Mouse (Mus musculus): ENCODE measurements around the gene Tenm2. TPM values are rescaled to one million over a fixed set of nuclear protein-coding genes. Genes with fewer than 3 reads are reported as not detected.
A peak's percentile ranks its signal among the peaks of the same experiment; 100 is the strongest.

Gene Tenm2
- total RNA-seq, 2 experiments from 2014 or later = 83.7 to 84.3 TPM

GRCm38 (mm10) chr11:36121410-36121929 lies 1114.3 kb downstream of the Tenm2 start:
- intact Hi-C loops (cut with DNase I) = no loop called here
- no peak for DNase-seq (ENCODE audit: low spot score in 2 of 2)

GRCm38 (mm10) chr11:36120591-36121409 lies 1115.0 kb downstream of the Tenm2 start:
- DNase-seq (ENCODE audit: low spot score in 2 of 2) = no peak
- intact Hi-C loops (cut with DNase I) = no loop called here

GRCm38 (mm10) chr11:36113326-36113725 lies 1122.4 kb downstream of the Tenm2 start:
- intact Hi-C loops (cut with DNase I) = no loop called here
- peak; percentile 28 to 35 for DNase-seq (ENCODE audit: low spot score in 2 of 2)

- intact Hi-C loops (cut with DNase I) = no loop called here
- DNase-seq (ENCODE audit: low spot score in 2 of 2) = peak; percentile 30 to 33
These were observed 1126.6 kb downstream of the Tenm2 start for GRCm38 (mm10) chr11:36108970-36109731.

- no peak for DNase-seq (ENCODE audit: low spot score in 2 of 2)
- intact Hi-C loops (cut with DNase I) = no loop called here
These were observed 1127.9 kb downstream of the Tenm2 start for GRCm38 (mm10) chr11:36107840-36108239.

- intact Hi-C loops (cut with DNase I) = no loop called here
- DNase-seq (ENCODE audit: low spot score in 2 of 2) = peak in 1 of 2 experiments; percentile 23
These were observed 1129.1 kb downstream of the Tenm2 start for GRCm38 (mm10) chr11:36106639-36107038.

GRCm38 (mm10) chr11:36103556-36103955 lies 1132.2 kb downstream of the Tenm2 start:
- intact Hi-C loops (cut with DNase I) = no loop called here
- DNase-seq (ENCODE audit: low spot score in 2 of 2) = no peak

- intact Hi-C loops (cut with DNase I) = no loop called here
- DNase-seq (ENCODE audit: low spot score in 2 of 2) = peak; percentile 57 to 62
These were observed 1139.5 kb downstream of the Tenm2 start for GRCm38 (mm10) chr11:36096219-36096618.

- intact Hi-C loops (cut with DNase I) = no loop called here
These were observed 1145.6 kb downstream of the Tenm2 start for GRCm38 (mm10) chr11:36090210-36090609.

GRCm38 (mm10) chr11:36081399-36082053 lies 1154.2 kb downstream of the Tenm2 start:
- intact Hi-C loops (cut with DNase I) = no loop called here
- no peak for DNase-seq (ENCODE audit: low spot score in 2 of 2)

More at GRCm38 (mm10) chr11:36090210-36090609, 1145.6 kb downstream of the Tenm2 start:
- no peak for DNase-seq (ENCODE audit: low spot score in 2 of 2)

GRCm38 (mm10) chr11:36080766-36081165 lies 1155.0 kb downstream of the Tenm2 start:
- intact Hi-C loops (cut with DNase I) = no loop called here
- DNase-seq (ENCODE audit: low spot score in 2 of 2) = no peak

- no peak for DNase-seq (ENCODE audit: low spot score in 2 of 2)
- intact Hi-C loops (cut with DNase I) = no loop called here
These were observed 1157.4 kb downstream of the Tenm2 start for GRCm38 (mm10) chr11:36078391-36078790.

GRCm38 (mm10) chr11:36074015-36074567 lies 1161.7 kb downstream of the Tenm2 start:
- intact Hi-C loops (cut with DNase I) = no loop called here
- DNase-seq (ENCODE audit: low spot score in 2 of 2) = no peak

GRCm38 (mm10) chr11:36073074-36073818 lies 1162.5 kb downstream of the Tenm2 start:
- intact Hi-C loops (cut with DNase I) = no loop called here
- DNase-seq (ENCODE audit: low spot score in 2 of 2) = peak; percentile 38 to 51

- intact Hi-C loops (cut with DNase I) = no loop called here
- DNase-seq (ENCODE audit: low spot score in 2 of 2) = no peak
These were observed 1163.1 kb downstream of the Tenm2 start for GRCm38 (mm10) chr11:36072646-36073045.

GRCm38 (mm10) chr11:36072038-36072437 lies 1163.7 kb downstream of the Tenm2 start:
- DNase-seq (ENCODE audit: low spot score in 2 of 2) = no peak
- intact Hi-C loops (cut with DNase I) = no loop called here

GRCm38 (mm10) chr11:36059325-36059843 lies 1176.4 kb downstream of the Tenm2 start:
- intact Hi-C loops (cut with DNase I) = no loop called here
- DNase-seq (ENCODE audit: low spot score in 2 of 2) = no peak

GRCm38 (mm10) chr11:36056525-36056924 lies 1179.2 kb downstream of the Tenm2 start:
- no peak for DNase-seq (ENCODE audit: low spot score in 2 of 2)
- intact Hi-C loops (cut with DNase I) = no loop called here

GRCm38 (mm10) chr11:36054323-36054722 lies 1181.4 kb downstream of the Tenm2 start:
- intact Hi-C loops (cut with DNase I) = no loop called here
- DNase-seq (ENCODE audit: low spot score in 2 of 2) = no peak
